Mouse (Mus musculus): ENCODE results near the gene Cyth1. TPM values are rescaled to one million over a fixed set of nuclear protein-coding genes. Genes with fewer than 3 reads are reported as not detected.

Gene Cyth1
- polyA plus RNA-seq, 1 experiment: 19.6 TPM

DNA sequence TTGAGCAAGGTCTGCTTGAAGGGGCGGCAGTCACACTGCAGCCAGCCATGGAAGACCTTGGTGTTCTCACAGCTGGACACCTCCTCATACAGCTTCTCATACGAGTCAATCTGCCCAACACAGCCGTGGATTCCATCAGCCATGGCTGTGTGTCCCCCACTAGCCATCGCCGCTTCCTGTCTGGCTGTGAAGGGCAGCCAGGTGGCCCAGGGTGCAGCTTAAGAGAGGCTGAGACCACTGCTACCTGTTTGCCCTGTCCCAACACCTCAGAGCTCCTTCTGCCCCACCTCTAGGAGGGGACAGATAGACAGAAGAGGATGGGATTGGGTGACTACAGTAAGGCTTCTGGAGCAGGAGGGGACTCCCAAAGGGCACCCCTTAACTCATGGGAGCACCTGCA, 145.0 kb downstream of the Cyth1 start:
- no peak overlapping the region for H3K4me3 ChIP-seq (ENCODE audit: low read depth, low read length)
- TF ChIP-seq POLR2A (IDR thresholded peaks at IDR 0.05; ENCODE audit: low read depth, low read length) (no peak), CTCF (IDR thresholded peaks at IDR 0.05; ENCODE audit: extremely low read depth, insufficient read length, insufficient replicate concordance, low read depth, low read length) (no peak)
- no peaks in the 10 kb centered on the region for H3K4me1 ChIP-seq (ENCODE audit: control insufficient read depth, insufficient read depth, insufficient read length, low read length)
- H3K27me3 ChIP-seq (ENCODE audit: control insufficient read depth, insufficient read depth, low read length): no peaks in the 10 kb centered on the region
- no peak overlapping the region for H3K27ac ChIP-seq (ENCODE audit: insufficient read depth, low read depth, low read length)
- 83% methylated on average over 5 of the region's 5 CpGs for WGBS
- no peaks in the 10 kb centered on the region for H3K36me3 ChIP-seq (ENCODE audit: control insufficient read depth, insufficient read depth, low read length)

DNA sequence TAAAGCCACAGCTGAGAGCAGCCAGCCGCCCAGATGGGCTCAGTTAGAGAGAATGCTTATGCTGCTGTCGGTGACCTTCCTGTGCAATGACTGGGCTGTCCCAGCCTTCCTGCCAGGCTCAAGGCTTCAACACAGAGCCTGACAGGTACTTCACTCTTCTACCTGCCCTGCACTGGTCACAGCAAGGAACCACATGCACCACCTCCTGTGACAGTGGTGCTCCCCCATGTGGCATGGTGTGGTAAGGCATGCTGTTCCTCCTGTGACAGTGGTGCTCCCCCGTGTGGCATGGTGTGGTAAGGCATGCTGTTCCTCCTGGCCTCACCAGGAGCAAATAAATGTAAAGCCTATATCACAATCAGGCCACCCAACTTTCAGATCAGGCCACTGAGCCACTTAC, 145.6 kb downstream of the Cyth1 start:
- 55% methylated on average over 3 of the region's 3 CpGs for WGBS
- Histone ChIP-seq H3K4me1 (ENCODE audit: control insufficient read depth, insufficient read depth, insufficient read length, low read length) (no peaks in the 10 kb centered on the region), H3K4me3 (ENCODE audit: low read depth, low read length) (no peak overlapping the region), H3K36me3 (ENCODE audit: control insufficient read depth, insufficient read depth, low read length) (no peaks in the 10 kb centered on the region), H3K27ac (ENCODE audit: insufficient read depth, low read depth, low read length) (no peak overlapping the region), H3K27me3 (ENCODE audit: control insufficient read depth, insufficient read depth, low read length) (no peaks in the 10 kb centered on the region)
- peak; percentile 100 for TF ChIP-seq CTCF (IDR thresholded peaks at IDR 0.05; ENCODE audit: extremely low read depth, insufficient read length, insufficient replicate concordance, low read depth, low read length)
- TF ChIP-seq POLR2A (IDR thresholded peaks at IDR 0.05; ENCODE audit: low read depth, low read length): no peak

DNA sequence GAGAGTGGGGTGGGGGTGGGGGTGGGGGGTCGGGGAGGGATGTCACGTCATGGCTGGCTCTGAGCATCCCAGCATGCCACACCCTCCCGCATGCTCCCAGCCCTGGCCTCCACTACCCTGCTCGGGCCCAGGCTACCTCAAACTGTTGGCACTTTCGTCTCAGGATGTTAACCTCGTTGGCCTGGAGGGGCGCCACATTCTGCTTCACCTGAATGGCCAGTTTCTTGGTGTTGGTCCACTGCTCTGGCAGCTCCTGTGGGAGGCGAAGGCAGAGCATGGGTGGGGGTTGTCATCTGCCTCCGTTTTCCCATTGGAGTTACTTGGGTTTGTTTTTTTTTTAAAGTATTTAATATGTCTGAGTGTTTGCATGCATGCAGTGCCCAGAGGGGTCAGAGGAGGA, 147.3 kb downstream of the Cyth1 start:
- Histone ChIP-seq H3K36me3 (ENCODE audit: control insufficient read depth, insufficient read depth, low read length) (no peaks in the 10 kb centered on the region), H3K27ac (ENCODE audit: insufficient read depth, low read depth, low read length) (no peak overlapping the region), H3K4me1 (ENCODE audit: control insufficient read depth, insufficient read depth, insufficient read length, low read length) (no peaks in the 10 kb centered on the region), H3K27me3 (ENCODE audit: control insufficient read depth, insufficient read depth, low read length) (no peaks in the 10 kb centered on the region), H3K4me3 (ENCODE audit: low read depth, low read length) (no peak overlapping the region)
- WGBS: 42% methylated on average over 9 of the region's 9 CpGs
- no peak for TF ChIP-seq CTCF (IDR thresholded peaks at IDR 0.05; ENCODE audit: extremely low read depth, insufficient read length, insufficient replicate concordance, low read depth, low read length)
- no peak for TF ChIP-seq POLR2A (IDR thresholded peaks at IDR 0.05; ENCODE audit: low read depth, low read length)

DNA sequence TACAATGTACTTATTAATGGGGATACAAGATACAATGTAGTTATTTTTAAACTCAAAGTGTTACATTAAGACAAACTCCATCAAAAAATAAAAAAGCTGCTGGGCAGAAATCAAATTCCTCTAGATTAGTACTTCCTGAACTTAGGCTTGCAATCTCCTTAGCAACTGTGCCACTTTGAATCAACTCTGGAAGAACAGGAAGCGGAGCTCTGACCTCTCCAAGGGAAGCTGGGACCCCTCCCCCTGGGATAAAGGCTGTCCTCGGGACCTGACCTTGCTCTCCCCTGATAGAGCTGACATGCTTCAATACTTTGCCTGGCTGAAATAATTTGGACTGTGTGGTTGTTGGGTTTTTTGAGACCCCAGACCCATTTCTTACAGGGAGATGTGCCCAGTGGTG, 151.7 kb downstream of the Cyth1 start:
- no peak overlapping the region for H3K4me3 ChIP-seq (ENCODE audit: low read depth, low read length)
- WGBS: 53% methylated on average over 2 of the region's 2 CpGs
- H3K4me1 ChIP-seq (ENCODE audit: control insufficient read depth, insufficient read depth, insufficient read length, low read length): no peaks in the 10 kb centered on the region
- H3K27me3 ChIP-seq (ENCODE audit: control insufficient read depth, insufficient read depth, low read length): no peaks in the 10 kb centered on the region
- no peaks in the 10 kb centered on the region for H3K36me3 ChIP-seq (ENCODE audit: control insufficient read depth, insufficient read depth, low read length)
- H3K27ac ChIP-seq (ENCODE audit: insufficient read depth, low read depth, low read length): no peak overlapping the region
- no peak for TF ChIP-seq CTCF (IDR thresholded peaks at IDR 0.05; ENCODE audit: extremely low read depth, insufficient read length, insufficient replicate concordance, low read depth, low read length)
- TF ChIP-seq POLR2A (IDR thresholded peaks at IDR 0.05; ENCODE audit: low read depth, low read length): no peak

DNA sequence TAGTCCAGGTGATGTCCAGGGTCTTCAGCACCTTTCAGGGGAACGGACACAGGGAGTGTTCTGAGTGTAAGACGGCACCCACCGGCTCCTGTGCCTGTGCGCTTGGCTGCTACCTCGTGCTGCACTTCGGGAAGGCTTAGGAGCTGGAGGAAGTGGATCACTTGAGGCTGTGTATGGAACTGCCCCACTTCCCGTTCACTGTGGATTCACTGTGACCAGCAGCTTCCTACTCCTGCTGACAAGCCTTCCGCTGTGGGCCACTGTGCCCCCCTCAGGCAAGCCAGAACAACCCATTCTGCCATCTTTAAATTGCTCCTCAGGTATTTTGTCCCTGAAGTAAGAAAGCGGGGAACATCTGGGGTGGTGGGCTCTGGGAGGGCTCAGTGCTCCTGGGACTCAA, 153.4 kb downstream of the Cyth1 start:
- Histone ChIP-seq H3K36me3 (ENCODE audit: control insufficient read depth, insufficient read depth, low read length) (no peaks in the 10 kb centered on the region), H3K4me3 (ENCODE audit: low read depth, low read length) (no peak overlapping the region), H3K4me1 (ENCODE audit: control insufficient read depth, insufficient read depth, insufficient read length, low read length) (no peaks in the 10 kb centered on the region), H3K27ac (ENCODE audit: insufficient read depth, low read depth, low read length) (no peak overlapping the region), H3K27me3 (ENCODE audit: control insufficient read depth, insufficient read depth, low read length) (no peaks in the 10 kb centered on the region)
- WGBS: 70% methylated on average over 9 of the region's 9 CpGs
- TF ChIP-seq POLR2A (IDR thresholded peaks at IDR 0.05; ENCODE audit: low read depth, low read length): no peak
- no peak for TF ChIP-seq CTCF (IDR thresholded peaks at IDR 0.05; ENCODE audit: extremely low read depth, insufficient read length, insufficient replicate concordance, low read depth, low read length)

DNA sequence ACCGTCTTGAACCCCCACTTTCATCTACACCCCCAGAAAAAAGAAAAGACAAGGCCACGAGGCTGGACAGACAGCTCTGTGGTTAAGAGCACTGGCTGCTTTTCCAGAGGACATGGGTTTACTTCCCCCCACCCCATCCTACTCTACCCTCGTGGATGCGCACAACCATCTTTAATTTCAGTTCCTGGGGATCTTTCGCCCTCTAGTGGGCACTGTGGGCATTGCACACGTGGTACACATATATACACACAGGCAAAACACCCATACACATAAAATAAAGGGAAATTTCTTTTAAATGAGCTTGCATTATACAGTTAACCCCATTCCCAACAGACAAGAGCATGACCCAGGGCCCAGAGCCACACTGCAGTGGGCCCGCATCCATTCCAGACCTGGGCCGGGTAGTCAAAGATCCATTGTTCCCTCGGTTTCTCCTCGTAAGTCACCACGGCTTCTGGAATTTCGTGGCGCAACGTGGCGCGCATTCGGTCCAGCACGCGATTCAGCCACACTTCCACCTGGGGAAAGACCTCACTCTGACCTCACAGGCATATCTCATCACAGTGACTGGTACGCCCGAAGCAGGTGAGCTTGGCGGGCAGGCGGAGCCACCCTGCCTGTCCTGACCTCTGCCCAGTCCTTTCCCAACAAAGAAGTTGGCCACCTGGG, 157.3 kb downstream of the Cyth1 start:
- Histone ChIP-seq H3K27me3 (ENCODE audit: control insufficient read depth, insufficient read depth, low read length) (no peaks in the 10 kb centered on the region), H3K4me1 (ENCODE audit: control insufficient read depth, insufficient read depth, insufficient read length, low read length) (no peaks in the 10 kb centered on the region), H3K27ac (ENCODE audit: insufficient read depth, low read depth, low read length) (no peak overlapping the region), H3K4me3 (ENCODE audit: low read depth, low read length) (no peak overlapping the region), H3K36me3 (ENCODE audit: control insufficient read depth, insufficient read depth, low read length) (no peaks in the 10 kb centered on the region)
- WGBS: 86% methylated on average over 23 of the region's 23 CpGs
- TF ChIP-seq POLR2A (IDR thresholded peaks at IDR 0.05; ENCODE audit: low read depth, low read length) (no peak), CTCF (IDR thresholded peaks at IDR 0.05; ENCODE audit: extremely low read depth, insufficient read length, insufficient replicate concordance, low read depth, low read length) (peak; percentile 51; the same call in 1 of the 2 replicates)

DNA sequence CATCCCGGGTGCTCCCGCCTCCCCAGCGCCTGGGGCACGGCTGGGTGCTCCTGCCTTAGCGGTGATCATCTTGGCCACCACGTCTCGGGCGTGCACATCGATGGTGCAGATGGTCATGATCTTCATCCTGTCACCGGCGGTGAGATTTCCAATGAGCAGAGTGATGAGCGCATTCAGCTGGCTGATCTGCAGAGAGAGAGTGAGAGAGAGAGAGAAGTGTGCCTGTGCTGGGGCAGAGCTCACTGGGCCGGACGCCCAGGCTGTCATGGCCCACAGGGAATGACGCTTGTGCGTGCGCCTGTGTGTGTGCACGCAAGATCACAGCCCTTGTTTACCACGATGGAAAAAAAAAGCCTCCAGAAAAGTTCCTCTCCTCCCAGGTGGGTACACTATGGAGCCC, 159.5 kb downstream of the Cyth1 start:
- Histone ChIP-seq H3K4me3 (ENCODE audit: low read depth, low read length) (no peak overlapping the region), H3K4me1 (ENCODE audit: control insufficient read depth, insufficient read depth, insufficient read length, low read length) (no peaks in the 10 kb centered on the region), H3K27me3 (ENCODE audit: control insufficient read depth, insufficient read depth, low read length) (no peaks in the 10 kb centered on the region), H3K36me3 (ENCODE audit: control insufficient read depth, insufficient read depth, low read length) (no peaks in the 10 kb centered on the region), H3K27ac (ENCODE audit: insufficient read depth, low read depth, low read length) (no peak overlapping the region)
- TF ChIP-seq POLR2A (IDR thresholded peaks at IDR 0.05; ENCODE audit: low read depth, low read length) (no peak), CTCF (IDR thresholded peaks at IDR 0.05; ENCODE audit: extremely low read depth, insufficient read length, insufficient replicate concordance, low read depth, low read length) (no peak)
- WGBS: 72% methylated on average over 19 of the region's 19 CpGs
